Mouse (Mus musculus) right cerebral cortex, adult 18-20 months (tissue): ENCODE results near the gene Mcts2.

ENCODE experiments used
- DNase-seq: peaks from one replicate; pipeline ENCODE4 v3.0.0; 2022; ENCODE audit warnings: mixed read lengths

The Mcts2 gene

DNA sequence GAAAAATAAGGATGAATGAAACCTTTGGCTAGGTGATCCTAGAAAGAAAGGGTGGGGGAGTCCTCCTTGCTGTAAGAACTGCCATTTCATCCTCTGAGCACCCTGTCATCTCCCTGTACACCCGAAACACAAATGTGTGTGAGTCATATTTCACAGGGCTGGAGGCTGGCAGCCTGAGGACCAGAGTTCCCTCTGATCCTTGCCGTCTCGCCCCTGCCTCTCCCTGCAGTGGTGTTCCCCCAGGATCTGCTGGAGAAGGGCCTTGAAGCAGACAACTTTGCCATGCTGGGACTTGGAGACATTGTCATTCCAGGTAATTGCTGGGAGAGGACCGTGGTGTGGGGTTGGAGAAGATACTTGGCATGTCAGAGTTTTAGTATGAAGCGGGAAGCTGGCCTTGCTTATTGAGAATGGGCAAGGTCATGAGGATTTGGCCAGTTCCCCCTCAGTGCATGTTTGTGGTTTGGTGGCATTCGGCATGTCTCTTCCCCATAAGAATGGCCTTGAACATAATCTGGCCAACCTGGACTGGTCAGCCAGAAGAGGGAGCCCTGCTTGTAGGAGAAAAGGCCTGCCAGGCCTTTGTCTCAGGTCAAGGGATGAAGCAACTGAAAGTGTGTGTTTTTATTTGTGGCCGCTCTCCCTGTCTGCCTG lies 4.9 kb downstream of the Mcts2 start:
- no peak for DNase-seq

GRCm38 (mm10) chr2:152693233-152693632 lies 6.4 kb downstream of the Mcts2 start:
- DNase-seq, result peak; percentile 65

DNA sequence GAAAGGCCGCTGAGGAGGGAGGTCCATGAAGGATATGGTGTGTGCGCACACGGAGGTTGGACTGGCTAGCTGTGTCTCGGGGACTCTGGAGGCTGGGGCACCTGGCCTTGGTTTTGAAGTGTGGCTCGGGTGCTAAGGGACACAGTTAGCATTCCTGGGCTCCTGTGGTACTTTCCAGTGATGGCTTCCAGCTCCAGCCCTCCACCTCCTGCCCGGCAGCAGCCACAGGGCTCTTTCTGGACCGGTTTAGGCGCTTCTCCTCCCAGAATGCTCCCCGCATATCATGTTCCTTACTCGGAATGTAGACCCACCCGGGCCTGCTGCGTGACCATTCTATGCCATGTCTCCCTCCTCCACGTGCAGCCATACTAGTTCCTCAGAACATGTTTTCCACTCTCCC lies 6.9 kb downstream of the Mcts2 start:
- no peak for DNase-seq

DNA sequence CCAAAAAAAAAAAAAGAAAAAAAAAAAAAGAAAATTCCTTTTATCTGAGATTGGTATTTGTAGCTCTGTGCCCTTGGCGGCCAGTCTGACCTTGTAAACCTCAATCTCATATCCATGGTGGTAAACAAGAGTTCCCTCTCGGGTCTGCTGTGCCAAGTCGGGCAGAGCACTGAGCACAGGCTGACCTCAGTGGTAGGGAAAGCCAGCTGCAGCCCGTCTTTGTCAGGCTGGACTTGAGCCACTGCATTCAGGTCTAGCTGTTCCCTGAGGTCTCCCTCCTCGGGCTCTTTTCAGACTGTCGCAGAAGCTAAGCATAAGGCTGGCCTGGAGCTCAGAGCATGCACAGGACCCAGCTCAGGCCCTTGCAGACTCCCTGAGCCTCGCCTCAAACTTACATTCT lies 7.9 kb downstream of the Mcts2 start:
- no peak for DNase-seq

DNA sequence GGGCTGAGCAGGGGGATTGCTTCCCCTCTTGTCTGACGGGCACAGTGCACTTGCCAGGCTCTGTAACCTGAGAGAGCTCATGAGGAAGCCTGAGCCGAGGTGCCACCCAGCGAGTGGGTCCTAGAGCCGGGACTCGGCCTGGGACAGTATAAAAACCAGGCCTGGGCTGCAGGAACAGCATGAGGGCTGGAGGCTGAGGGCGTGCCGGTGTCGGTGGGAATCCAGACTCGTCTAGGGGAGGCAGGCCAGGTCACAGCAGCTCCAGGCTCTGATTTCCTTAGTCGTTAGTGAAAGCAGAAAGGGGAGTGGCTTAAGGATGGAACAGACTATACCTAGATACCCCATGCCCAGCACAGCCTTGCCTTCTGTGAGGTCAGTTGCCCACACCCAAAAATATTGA lies 9.2 kb downstream of the Mcts2 start:
- DNase-seq, result no peak

GRCm38 (mm10) chr2:152696476-152697164 lies 9.8 kb downstream of the Mcts2 start:
- DNase-seq, result peak; percentile 92

GRCm38 (mm10) chr2:152700138-152700537 lies 13.3 kb downstream of the Mcts2 start:
- no peak for DNase-seq

- DNase-seq, result no peak
These were observed 13.9 kb downstream of the Mcts2 start for GRCm38 (mm10) chr2:152700725-152701124.

DNA sequence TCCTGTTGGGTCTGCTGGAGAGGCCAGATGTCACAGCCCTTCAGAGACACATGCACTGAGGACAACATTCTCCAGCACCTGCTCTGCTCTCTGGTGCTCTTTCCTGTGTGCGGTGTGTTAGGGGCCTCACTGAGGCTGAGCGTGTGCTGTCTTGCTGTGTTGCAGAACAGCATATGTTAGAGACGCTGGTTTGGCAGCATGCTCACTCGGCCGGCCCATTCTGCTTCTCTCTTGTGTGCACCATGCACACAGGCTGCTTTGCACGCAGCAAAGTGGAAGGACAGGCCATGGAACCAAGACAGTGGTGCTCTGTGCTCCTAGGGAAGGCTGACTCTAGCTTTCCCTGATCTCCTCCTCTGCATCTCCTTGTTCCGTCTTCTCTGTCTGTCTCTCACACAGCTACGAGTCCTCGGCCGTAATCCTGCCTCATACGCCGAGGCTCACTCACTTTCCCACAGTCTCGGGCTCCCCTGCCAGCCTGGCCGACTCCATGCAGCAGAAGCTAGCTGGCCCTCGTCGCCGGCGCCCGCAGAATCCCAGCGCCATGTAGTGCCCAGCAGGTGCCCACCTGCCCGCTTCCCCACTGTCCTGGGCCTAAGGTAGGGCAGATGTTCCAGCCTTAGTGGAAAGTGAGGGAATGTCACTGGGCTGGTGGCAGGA lies 16.9 kb downstream of the Mcts2 start:
- no peak for DNase-seq

DNA sequence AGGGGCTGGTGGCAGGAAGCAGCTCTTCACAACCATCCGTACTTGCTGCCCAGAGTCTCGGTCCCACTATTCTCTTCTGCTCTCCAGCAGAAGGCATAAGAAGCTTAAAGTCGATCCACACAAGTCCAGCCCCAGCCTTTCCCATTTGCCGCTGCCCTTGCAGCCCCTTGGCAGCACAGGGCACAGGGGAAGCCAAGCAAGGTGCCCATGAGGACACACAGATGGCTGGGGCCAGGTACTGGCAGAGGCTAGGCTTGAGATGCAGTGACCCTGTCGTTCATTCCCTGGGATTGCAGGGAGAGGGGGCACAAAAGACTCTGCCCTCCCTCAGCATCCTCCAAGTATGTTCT lies 17.4 kb downstream of the Mcts2 start:
- DNase-seq, result no peak

- DNase-seq, result no peak
These were observed 18.1 kb downstream of the Mcts2 start for GRCm38 (mm10) chr2:152704811-152705370.

- peak; percentile 44 for DNase-seq
These were observed 19.2 kb downstream of the Mcts2 start for GRCm38 (mm10) chr2:152705993-152706571.

- DNase-seq, result no peak
These were observed 20.4 kb downstream of the Mcts2 start for GRCm38 (mm10) chr2:152707186-152707585.

- DNase-seq, result peak; percentile 85
These were observed 20.8 kb downstream of the Mcts2 start for GRCm38 (mm10) chr2:152707627-152708026.

- DNase-seq, result no peak
These were observed 22.2 kb downstream of the Mcts2 start for GRCm38 (mm10) chr2:152709066-152709465.

DNA sequence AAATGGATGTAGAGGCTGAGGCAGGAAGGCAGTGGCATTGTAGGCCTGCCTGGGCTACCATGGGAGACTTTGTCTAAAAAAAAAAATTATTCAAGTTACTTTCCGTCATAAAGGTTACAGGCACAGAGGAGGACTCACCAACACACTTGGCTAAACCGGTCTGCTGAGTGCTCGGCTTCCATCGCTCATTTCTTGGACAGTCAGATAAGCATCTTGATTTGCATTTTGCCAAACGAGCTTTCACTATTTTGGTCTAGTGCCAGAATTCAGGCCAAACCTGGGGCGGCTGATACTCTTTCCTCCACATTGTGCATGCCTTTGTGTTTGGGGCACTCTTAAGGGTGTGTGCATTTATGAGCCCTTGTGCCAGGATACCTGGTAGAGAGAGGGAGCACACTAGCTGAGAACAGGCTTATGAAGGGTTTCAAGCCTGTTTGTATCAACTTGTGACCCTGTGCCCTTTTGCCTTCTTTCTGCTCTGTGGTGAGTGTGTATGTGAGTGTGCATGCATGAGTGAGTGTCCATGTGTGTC lies 29.5 kb downstream of the Mcts2 start:
- DNase-seq, result no peak

DNA sequence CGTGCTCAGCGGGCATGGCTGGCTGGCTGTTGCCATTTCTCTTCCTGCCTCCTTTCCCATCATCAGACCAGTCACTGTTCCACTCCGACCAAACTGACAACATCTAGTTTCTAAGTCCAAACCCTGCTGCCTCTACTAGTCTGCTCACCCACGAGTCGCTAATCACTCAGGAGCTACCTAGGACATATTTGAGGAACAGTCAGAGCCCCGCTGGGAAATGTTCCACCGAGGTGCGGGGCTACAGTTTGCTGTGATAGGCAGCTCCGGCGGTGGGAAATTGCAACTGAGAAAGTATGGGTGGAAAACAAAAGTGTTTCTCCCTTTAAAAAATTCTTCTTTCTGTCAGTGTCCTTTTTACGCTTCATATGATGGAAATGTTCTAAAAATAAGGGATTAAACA lies 30.8 kb downstream of the Mcts2 start:
- DNase-seq, result no peak

DNA sequence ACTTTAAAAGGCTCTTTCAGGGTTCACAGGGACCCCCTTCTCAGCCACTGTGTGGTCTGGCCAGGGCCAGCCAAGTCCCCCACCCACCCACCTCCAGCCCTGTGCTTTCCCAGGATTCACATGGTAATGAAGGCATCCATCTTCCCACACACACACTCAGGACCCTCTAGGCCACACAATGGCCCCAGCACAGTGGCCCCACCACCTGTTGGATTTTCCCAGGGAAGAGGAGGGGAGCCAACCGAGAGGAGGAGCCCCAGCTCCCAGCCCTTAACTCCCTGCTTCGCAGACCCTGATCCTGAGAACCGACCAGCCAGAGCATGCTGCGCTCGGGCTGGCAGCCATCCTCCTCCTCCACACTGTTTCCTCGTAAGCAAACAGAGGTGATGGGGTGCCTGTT lies 31.2 kb downstream of the Mcts2 start:
- DNase-seq, result no peak

GRCm38 (mm10) chr2:152723651-152724331 lies 37.0 kb downstream of the Mcts2 start:
- DNase-seq, result no peak

- DNase-seq, result no peak
These were observed 37.5 kb downstream of the Mcts2 start for GRCm38 (mm10) chr2:152724332-152724723.

- DNase-seq, result no peak
These were observed 38.4 kb downstream of the Mcts2 start for GRCm38 (mm10) chr2:152725178-152725750.

GRCm38 (mm10) chr2:152726213-152726612 lies 39.4 kb downstream of the Mcts2 start:
- DNase-seq, result no peak
